Mouse (Mus musculus) erythroblast, embryonic 14.5 days (primary cell): Measurements from ENCODE around the gene Ptprg. TPM values are rescaled to one million over a fixed set of nuclear protein-coding genes. Genes with fewer than 3 reads are reported as not detected.

Source experiments
- H3K27me3 ChIP-seq: 2 replicates; pipeline ENCODE4 v1.6.1; 2012; ENCODE audit warnings: inconsistent platforms; ENCODE audit not compliant: control insufficient read depth
- H3K36me3 ChIP-seq: 2 replicates; pipeline ENCODE4 v1.6.1; 2012; ENCODE audit warnings: mild to moderate bottlenecking, inconsistent platforms; ENCODE audit not compliant: control insufficient read depth
- H3K4me1 ChIP-seq: 2 replicates; pipeline ENCODE4 v1.6.1; 2012; ENCODE audit warnings: inconsistent platforms; ENCODE audit not compliant: control insufficient read depth
- H3K4me3 ChIP-seq: replicated peaks from 2 replicates; pipeline ENCODE3; 2012; ENCODE audit warnings: moderate library complexity, mild to moderate bottlenecking, inconsistent platforms
- H3K9me3 ChIP-seq: 2 replicates; pipeline ENCODE4 v1.6.1; 2012; ENCODE audit warnings: low read length, inconsistent platforms, mixed read lengths; ENCODE audit not compliant: control insufficient read depth
- GATA1 ChIP-seq: IDR thresholded peaks from 2 replicates; pipeline ENCODE4 v1.6.1; 2012; ENCODE audit warnings: low read length, inconsistent platforms, mixed read lengths
- TAL1 ChIP-seq: IDR thresholded peaks from 3 replicates; pipeline ENCODE4 v1.6.1; 2012; ENCODE audit warnings: low read length, inconsistent platforms, mixed read lengths
- polyA plus RNA-seq: library from polyadenylated mRNA; stranded (reverse); fragments of >175 nt; gene quantifications from 2 replicates; pipeline ENCODE4 v1.2.3, GENCODE M21; 2012

Ptprg gene
- polyA plus RNA-seq = not detected in 2 replicates

- Histone ChIP-seq H3K4me3 (peak within 1 kb of the TSS; percentile 52), H3K27me3 (peaks cover 56% of the 10 kb centered on the region), H3K36me3 (no peaks in the 10 kb centered on the region), H3K9me3 (no peaks in the 10 kb centered on the region), H3K4me1 (no peaks in the 10 kb centered on the region)
- TF ChIP-seq TAL1 (no peak), GATA1 (no peak)
Observed at GRCm38 (mm10) chr14:11553273-11553665, at the start of gene Ptprg. Gene Ptprg (plus strand): TSS chr14:11553532.

GRCm38 (mm10) chr14:11503803-11504365 lies 49.4 kb upstream of the Ptprg start:
- H3K4me1 ChIP-seq = no peaks in the 10 kb centered on the region
- H3K27me3 ChIP-seq = no peaks in the 10 kb centered on the region
- TF ChIP-seq GATA1 (no peak), TAL1 (no peak)
- H3K36me3 ChIP-seq = no peaks in the 10 kb centered on the region
- H3K9me3 ChIP-seq = no peaks in the 10 kb centered on the region
- no peak overlapping the region for H3K4me3 ChIP-seq

GRCm38 (mm10) chr14:11510173-11510572 lies 43.2 kb upstream of the Ptprg start:
- TF ChIP-seq GATA1 = no peak
- no peak for TF ChIP-seq TAL1
- H3K4me1 ChIP-seq = no peaks in the 10 kb centered on the region
- H3K27me3 ChIP-seq = no peaks in the 10 kb centered on the region
- no peaks in the 10 kb centered on the region for H3K36me3 ChIP-seq
- no peaks in the 10 kb centered on the region for H3K9me3 ChIP-seq
- H3K4me3 ChIP-seq = no peak overlapping the region

- 0 out of 2 replicates have a peak, but pooled peaks cover 3% of the 10 kb centered on the region for H3K9me3 ChIP-seq
- H3K36me3 ChIP-seq = no peaks in the 10 kb centered on the region
- H3K27me3 ChIP-seq = no peaks in the 10 kb centered on the region
- TF ChIP-seq TAL1 = no peak
- no peak for TF ChIP-seq GATA1
- no peaks in the 10 kb centered on the region for H3K4me1 ChIP-seq
- no peak overlapping the region for H3K4me3 ChIP-seq
Observed at GRCm38 (mm10) chr14:11519171-11519570, 34.2 kb upstream of the Ptprg start.

GRCm38 (mm10) chr14:11523052-11523451 lies 30.3 kb upstream of the Ptprg start:
- TF ChIP-seq TAL1 (no peak), GATA1 (no peak)
- Histone ChIP-seq H3K4me1 (no peaks in the 10 kb centered on the region), H3K4me3 (no peak overlapping the region), H3K36me3 (no peaks in the 10 kb centered on the region), H3K9me3 (0 out of 2 replicates have a peak, but pooled peaks cover 3% of the 10 kb centered on the region), H3K27me3 (no peaks in the 10 kb centered on the region)

GRCm38 (mm10) chr14:11529591-11529990 lies 23.7 kb upstream of the Ptprg start:
- Histone ChIP-seq H3K27me3 (no peaks in the 10 kb centered on the region), H3K36me3 (no peaks in the 10 kb centered on the region), H3K9me3 (no peaks in the 10 kb centered on the region), H3K4me3 (no peak overlapping the region), H3K4me1 (no peaks in the 10 kb centered on the region)
- TF ChIP-seq TAL1 = no peak
- TF ChIP-seq GATA1 = no peak

GRCm38 (mm10) chr14:11534456-11534855 lies 18.9 kb upstream of the Ptprg start:
- Histone ChIP-seq H3K27me3 (no peaks in the 10 kb centered on the region), H3K9me3 (peaks cover 3% of the 10 kb centered on the region; the same call in 1 of the 2 replicates), H3K36me3 (no peaks in the 10 kb centered on the region), H3K4me1 (no peaks in the 10 kb centered on the region), H3K4me3 (no peak overlapping the region)
- TF ChIP-seq GATA1 (no peak), TAL1 (no peak)

- Histone ChIP-seq H3K27me3 (no peaks in the 10 kb centered on the region), H3K4me1 (no peaks in the 10 kb centered on the region), H3K9me3 (peaks cover 3% of the 10 kb centered on the region; the same call in 1 of the 2 replicates), H3K36me3 (no peaks in the 10 kb centered on the region), H3K4me3 (no peak overlapping the region)
- TF ChIP-seq GATA1 (no peak), TAL1 (no peak)
Observed at GRCm38 (mm10) chr14:11536121-11536520, 17.2 kb upstream of the Ptprg start.

- H3K36me3 ChIP-seq = no peaks in the 10 kb centered on the region
- no peaks in the 10 kb centered on the region for H3K9me3 ChIP-seq
- H3K27me3 ChIP-seq = peaks cover 56% of the 10 kb centered on the region
- no peak for TF ChIP-seq TAL1
- no peak for TF ChIP-seq GATA1
- no peak overlapping the region for H3K4me3 ChIP-seq
- no peaks in the 10 kb centered on the region for H3K4me1 ChIP-seq
Observed at GRCm38 (mm10) chr14:11551892-11552291, 1.4 kb upstream of the Ptprg start.

GRCm38 (mm10) chr14:11552521-11553272 lies 635 bp upstream of the Ptprg start:
- peak overlapping the region; percentile 52 for H3K4me3 ChIP-seq
- H3K9me3 ChIP-seq = no peaks in the 10 kb centered on the region
- H3K27me3 ChIP-seq = peaks cover 56% of the 10 kb centered on the region
- H3K36me3 ChIP-seq = no peaks in the 10 kb centered on the region
- no peak for TF ChIP-seq GATA1
- TF ChIP-seq TAL1 = no peak
- no peaks in the 10 kb centered on the region for H3K4me1 ChIP-seq
